Mouse (Mus musculus) retina, embryonic 14.5 days (tissue): ENCODE results near the gene Gramd1c.

Experiments
- DNase-seq: peaks from one replicate; pipeline ENCODE4 v3.0.0-alpha.2; 2015; ENCODE audit warnings: low spot score

Gene Gramd1c

DNA sequence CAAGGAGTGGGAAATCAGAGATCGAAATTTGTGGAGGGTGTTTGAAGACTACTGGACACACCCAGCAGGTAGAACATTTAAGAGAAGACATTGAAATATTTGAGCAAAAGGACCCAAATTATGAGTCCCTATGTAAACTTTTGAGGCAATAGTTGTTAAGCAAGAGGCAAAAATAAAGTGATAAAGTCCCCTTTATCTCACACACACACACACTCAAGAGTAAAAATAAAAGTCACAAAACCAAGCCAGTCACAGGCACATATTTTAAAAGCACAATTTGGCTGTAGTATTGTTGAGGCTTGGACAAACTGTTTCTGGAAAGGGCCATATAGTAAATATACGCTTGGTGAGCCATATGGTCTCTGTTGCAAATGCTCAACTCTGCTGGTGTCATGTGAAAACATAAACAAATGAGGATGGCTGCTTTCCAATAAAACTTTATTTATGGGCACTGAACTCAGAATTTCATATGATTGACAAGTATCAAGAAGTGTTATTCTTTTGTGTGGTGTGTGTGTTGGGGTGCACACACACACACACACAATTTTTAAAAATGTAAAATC, 44.1 kb downstream of the Gramd1c start:
- no peak for DNase-seq

DNA sequence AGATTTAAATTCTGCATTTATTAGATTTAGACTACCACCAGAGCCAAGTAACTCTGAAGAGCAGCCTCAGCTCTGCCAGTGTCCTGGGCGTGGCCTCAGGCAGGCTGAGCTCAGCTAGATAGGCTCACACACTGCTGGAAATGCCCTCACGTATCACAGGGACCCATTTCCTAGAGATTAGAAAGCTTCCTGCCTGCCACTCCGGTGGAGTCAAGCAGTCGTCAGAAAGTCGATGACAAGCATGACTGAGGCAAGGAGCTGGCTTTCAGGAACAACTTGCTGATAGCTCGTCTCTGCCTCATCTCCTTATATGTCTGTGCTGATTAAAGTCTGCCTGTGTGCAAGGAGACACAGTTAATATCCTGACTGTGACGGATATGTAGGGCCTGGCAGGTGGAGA, 44.8 kb downstream of the Gramd1c start:
- no peak for DNase-seq

DNA sequence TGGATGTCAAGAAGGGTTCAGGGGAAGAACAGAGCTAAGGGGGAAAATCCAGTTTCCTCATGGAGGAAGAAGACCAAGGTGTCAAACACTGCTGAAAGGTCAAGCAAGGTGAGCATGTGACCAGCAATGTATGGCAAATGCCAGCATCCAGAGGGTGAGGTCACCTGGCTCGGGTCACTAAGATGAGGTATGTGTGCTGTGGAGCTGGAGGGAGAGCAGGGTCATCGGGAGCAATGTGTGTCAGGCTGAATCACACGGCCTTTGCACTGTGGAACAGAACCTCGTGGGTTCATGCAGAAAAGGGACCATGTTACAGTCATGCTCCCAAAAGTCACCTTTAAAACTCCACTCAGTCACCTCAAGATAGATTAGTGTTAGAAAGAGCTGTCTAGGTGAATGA, 45.4 kb downstream of the Gramd1c start:
- no peak for DNase-seq

DNA sequence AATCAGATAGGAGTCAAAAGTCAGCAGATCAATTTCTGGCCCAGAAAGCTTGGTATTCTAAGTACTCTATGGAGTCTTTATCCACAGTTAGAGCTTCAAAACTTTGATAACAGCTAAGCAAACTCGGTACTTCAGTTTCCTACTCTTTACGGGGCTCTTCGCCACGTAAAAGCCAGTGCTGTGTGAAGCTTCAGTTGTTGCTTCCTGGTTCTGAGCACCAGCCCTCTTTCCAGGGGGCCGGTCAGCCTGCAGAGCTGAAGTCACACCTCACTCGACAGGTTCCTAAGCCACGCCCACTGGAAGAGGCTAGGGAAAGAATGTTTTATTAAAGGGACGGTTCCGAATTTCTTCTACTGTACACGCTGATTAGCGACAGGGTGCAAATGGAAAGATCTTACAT, 47.0 kb downstream of the Gramd1c start:
- peak; percentile 12 for DNase-seq

DNA sequence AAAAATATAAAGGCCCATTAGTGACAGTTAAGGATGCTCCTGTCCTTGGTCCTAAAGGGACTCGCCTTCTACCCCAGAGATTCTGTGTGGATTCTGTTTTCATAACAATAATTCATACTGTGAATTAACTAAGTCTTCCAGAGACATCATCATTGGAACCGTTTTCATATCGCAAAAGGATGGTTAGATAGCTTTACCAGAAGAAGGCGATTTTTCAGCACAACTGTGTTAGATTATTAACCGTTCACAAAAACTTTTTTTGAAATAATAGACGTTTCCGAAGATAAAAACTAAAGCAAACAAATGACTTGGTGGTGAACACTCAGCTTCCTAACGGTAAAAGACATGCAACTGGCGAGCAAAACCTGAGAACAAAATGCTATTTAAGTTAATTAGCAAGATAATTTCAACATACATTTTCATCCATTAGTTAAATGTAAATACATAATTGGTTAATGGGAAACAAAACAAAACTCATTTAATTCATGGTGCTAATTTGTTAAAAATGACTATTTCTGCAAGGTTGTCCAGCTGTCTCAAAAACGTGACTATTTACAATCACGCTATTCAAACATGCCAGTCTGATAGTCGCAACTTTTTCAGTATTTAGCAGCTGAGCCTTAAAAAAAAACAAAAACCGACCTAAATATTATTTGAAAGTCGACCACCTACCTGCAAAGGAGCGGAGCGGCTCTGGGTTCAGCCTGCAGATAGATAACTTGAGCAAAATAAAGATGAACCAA, 47.6 kb downstream of the Gramd1c start:
- DNase-seq, result no peak

DNA sequence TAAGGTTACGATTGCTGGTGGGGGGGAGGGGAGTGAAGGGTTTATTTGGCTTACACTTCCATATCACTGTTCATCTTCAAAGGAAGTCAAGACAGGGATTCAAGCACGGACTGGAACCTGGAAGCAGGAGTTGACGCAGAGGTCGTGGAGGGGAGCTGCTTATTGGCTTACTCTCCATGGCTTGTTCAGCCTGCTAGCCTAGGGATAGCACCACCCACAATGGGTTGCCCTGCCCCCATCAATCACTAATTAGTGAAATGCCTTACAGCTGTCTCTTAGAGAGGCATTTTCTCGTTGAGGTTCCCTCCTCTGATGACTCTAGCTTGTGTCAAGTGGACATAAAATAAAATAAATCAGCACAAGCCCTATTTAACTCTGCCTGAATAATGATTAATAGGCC, 52.1 kb downstream of the Gramd1c start:
- DNase-seq, result no peak

DNA sequence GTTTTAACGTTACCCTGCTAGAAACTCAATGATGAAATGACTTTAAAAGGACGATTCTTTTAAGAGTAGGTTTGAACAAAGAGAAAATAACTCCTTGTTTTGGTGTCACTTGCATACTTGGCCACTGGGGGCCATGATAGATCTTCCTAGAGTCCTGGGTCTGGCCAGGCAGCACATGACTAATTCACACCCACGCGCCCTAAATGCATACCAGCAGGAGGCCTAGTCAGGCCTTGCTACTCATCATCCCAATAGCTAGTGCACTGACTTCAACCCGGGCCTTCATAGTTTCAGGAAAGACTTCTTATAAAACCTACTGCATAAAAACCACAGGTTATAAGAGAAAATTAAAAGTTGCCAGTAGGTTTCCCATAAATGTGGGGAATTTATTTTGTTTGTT, 61.1 kb downstream of the Gramd1c start:
- no peak for DNase-seq

DNA sequence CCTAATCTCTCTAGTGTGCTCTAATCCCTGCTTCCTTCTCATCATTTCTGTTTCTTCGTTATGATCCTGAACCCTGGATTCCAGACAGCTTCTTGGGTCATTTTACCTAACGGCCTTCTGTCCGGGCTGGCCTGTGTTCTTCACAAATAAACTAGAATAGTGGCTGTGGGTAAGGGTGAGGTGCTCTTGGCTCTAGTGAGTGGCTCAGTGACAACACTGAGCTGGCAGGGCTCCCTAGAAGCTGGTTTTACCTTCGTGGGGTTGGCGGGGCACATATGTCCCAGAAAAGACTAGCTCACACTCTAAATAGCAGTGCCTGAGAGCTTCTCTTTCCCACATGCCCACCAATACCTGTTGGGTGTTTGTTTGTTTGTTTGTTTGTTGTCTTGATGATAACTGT, 63.6 kb downstream of the Gramd1c start:
- DNase-seq, result no peak

DNA sequence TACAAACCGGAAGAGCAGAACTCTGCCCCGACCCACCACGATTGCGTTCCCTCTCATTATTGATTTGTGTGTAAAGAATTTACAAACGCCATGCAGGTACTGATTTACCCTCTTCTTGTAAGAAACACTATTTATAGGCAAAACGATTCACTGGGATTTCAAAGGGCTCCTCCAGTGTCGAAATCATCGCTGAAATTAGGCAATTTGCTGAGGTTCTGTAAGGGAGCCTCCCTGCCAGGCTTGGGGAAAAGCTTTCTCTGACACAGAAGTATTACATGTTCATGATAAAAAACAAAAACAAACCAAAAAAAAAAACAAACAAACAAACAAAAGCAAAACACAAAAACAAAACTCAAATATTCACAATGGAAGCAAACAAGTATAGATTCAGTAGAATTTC, 64.0 kb downstream of the Gramd1c start:
- no peak for DNase-seq

DNA sequence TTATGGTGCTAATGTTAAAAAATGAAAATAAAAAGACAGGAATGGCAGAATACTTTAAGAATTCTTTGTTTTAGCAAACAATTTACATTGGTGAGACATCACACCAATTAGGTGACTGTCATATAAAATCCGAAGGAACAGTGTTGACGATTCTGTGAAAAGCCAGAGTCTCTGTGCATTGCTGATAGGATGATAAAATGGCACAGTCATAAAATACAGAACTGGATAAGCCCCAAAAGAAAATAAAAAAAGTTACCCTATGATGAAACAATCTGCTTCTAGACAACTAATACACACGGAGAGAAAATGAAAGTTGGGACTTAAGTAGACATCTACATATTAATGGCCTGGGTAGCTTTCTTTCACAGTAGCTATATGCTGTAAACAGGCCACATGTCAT, 68.5 kb downstream of the Gramd1c start:
- no peak for DNase-seq

DNA sequence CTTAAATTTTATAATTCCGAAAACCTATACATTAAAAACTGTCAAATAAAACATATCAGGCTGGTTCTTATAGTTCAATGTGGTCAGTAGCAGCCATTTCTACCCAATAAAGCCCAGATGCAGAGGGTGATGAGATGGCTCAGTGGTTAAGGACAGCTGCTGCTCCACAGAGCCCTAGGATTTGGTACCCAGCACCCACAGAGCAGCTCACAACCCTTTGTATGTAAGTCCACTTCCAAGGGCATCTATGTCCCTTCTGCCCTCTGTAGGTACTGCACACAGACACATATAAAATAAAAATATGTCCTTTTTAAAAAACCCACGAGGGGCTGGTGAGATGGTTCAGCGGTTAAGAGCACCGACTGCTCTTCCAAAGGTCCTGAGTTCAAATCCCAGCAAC, 76.8 kb downstream of the Gramd1c start:
- no peak for DNase-seq

DNA sequence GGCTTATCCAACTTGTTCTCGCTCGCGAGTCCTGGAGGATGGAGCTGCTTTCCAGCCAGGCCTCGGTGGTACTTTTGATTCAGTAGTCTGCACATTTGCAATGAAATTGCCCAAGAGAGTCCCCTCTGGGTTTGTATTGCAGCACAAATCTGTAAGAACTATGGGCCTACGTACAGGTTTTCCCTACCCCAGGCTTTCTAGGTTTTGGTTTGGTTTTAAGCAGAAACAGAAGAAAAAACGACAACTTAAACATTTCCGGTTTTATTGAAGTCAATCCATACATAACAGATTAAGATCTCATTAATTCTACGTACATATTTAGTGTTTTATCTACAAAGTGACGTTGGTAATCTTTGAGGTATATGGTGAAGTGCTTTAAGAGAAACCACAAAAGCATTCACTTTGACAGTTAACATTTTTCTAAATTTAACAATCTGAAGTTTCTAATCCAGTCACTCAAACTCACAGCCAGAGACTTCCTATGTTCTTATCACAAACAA, 83.0 kb downstream of the Gramd1c start:
- no peak for DNase-seq

DNA sequence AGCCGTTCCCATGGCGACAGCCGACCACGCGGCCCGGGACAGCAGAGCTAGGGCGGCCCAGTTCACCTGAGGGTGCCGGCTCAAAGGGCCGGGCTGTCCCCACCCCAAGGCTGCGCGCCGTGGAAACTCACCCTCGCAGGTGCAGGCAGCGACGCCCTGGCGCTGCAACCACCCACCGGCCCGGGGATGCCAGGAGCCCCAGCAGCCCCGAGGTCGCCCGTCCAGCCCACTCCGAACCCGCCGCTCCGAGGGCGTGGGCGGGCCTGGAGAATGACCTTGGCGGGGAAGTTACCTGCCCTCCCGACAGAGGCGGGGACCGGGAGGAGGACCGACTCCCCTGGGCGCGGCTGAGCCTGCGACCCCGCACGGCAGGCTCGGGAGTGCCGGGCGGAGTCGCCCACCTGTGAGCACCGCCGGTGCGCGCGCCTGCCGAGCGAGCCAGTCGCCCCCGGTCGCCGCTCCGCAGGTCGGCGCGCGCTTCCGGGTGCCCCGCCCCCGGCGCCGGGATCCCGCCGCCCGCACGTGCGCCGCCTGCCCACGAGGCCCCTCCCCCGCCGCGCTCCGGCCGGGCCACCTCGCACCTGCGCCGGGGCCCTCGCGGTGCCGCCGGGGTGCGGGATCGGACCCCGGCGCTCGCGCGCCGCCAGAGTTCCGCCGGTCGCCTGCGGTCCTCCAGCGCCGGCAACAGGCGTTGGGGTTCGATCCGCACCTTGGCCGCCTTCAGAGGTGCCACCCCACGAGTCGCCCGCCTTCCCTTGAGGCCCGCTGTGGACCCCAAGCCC, 83.6 kb downstream of the Gramd1c start, which contains the start of gene Zdhhc23:
Zdhhc23 (minus strand) TSS at position 464 of the 782 bp plus-strand sequence.
- DNase-seq, result peak; percentile 41

DNA sequence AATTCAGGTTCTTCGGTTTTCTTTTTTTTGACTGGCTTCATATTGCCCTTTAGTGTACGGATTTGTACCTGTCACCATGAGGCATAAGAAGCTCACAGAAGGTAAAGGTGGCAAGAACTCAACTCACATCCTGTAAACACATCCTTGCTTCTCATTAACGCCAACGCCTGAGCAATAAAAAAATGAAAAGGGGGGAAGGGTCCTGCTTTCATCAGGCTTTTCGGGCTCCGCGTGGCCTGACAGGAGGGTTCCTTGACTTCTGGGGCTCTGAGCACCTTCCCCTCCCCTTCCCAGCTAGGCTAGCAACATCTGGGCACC, 84.2 kb downstream of the Gramd1c start:
- peak; percentile 49 for DNase-seq

DNA sequence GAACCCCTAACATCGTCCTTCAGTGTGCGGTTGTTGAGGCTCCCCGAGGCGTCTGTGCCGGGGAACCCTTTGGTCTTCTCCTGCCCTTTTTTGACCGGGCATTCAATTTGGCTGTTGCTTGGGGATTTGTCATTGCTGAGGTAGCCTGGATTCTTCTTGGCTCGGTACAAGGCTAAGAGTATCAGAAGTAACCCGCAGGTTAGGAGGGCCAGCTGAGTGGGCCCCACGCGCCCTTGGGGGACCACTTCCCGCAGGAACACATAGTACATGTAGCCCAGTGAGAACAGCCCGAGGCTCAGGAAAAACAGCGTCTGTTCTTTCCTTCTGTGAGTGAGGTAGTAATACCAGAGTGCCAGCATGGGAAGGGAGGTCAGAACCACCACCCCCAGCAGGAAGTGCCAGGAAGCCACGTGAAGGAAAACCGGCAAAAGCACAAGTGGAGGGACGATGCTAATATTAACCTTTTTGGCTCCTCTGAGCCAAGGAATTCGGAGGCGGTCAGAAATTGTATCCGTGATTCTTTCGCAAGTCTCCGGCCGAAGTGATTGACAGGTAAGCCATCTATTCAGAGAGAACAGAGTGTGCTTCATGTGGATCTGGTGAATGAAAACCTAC, 89.4 kb downstream of the Gramd1c start:
- no peak for DNase-seq

DNA sequence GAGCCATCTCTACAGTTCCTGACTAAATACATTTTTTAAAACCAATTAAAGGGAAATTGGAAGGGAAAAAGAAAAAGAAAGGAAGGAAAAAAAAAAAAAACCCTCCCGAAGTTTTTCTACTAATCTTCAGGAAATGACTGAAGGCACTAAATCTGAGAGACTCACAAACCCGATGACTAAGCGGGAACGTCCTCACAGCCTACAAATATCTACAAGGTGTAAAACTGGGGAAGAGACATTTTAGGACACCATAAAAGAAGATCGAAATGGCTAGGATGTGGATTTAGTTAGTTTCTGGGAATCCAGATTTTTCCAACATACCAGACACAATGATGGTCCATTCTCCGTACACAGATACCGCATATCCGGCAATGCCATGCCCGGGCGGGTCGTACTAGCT, 90.0 kb downstream of the Gramd1c start:
- no peak for DNase-seq

DNA sequence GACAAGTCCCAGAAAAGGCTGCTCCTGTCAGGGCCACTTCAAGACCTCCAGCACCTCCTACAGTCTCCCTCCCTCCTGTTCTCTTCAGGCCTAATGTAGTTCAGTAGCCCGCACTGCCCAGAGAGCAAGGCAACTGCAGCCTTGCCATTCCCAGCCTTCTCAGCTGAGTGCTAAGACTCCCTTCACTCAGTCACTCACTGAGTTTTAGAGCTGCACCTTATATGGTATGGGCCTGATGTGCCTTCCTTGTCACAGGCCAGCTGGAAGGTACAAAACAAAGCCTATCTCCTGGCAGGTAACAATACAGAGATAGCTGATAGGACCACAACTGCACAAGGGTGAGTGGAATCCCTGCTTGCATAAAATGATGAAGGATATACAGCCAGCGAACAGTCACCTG, 90.8 kb downstream of the Gramd1c start:
- no peak for DNase-seq

DNA sequence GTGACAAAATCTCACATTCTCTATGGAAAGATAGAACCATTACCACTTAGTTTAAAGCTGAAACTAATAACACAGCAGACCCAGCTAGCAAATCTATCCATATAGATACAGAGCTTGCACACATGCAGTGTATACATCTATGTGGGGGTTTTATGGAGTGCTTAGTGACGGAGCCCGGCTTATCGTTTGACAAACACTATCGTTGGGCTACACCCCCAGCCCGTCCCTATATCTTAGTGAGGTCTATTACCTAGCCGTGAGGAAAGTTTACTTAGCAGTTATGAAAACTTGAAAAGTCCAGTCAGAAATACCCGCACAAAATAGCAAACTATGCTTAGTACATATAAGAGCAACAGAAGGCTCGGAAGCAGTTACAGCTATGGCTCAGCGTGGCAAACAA, 91.4 kb downstream of the Gramd1c start:
- DNase-seq, result no peak

DNA sequence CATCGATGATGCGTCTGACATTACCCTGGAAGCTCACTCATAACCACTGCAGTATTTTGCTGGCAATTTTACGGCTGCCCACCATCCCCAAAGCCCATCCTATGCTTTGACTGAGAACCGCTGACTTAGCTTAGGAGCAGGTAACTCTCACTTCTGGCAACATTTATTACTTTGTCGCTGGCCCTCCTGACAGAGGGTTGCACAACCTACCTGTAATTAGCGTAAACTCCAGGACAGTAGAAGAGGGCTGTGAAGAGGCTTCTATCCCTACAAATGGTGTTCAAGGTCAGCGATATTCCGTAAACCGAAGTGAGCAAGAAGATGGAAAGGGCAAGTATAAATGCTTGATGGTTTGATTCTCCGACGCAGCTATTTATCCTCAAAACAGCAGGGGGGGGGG, 92.0 kb downstream of the Gramd1c start:
- no peak for DNase-seq

DNA sequence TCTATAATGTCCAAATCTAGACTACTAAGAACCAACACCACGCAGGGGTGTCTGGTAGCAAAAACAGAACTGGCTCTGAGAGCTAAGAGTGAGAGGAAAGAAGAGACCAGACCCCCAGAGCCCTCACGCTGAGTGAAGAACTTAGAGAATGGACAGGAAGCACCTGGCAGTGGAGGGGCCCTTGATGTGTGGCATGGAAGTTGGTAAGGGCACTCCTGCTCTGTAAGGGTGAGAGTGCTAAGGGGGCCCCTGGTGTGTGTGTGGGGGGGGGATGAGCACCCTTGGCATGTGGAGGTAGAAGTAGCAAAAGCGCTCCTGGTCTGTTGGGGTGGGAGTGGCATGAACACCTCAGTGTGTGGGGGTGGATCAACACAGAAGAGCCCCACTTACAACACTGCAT, 92.7 kb downstream of the Gramd1c start:
- DNase-seq, result no peak

DNA sequence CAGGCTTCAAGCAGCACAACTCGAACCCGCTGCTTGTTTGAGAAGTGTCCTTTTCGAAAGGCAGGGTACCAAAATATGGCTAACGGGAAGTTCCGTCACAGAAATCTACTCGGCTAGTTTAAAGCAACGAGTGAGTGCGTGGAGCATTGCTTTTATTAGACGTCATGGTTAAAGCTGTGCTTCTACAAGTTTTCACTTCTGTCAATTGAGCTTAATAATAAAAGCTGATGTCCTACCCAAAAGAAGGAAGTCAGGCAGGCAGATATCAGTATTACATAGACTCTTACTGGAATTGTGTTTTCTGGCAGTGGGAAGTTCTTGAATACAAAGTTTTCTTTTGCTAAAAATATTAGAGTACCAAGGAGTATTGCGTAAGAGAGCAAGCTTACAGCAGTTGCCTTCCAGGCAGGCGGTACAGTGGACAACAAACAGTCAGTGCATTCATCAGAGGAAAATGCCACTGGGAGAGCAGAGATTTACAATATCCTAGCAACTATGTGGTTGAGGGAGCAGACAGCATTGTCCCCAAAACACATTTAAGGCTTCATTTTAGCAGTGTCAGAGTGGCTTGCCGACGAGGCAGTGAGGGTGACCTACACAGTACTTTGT, 97.3 kb downstream of the Gramd1c start:
- DNase-seq, result no peak

DNA sequence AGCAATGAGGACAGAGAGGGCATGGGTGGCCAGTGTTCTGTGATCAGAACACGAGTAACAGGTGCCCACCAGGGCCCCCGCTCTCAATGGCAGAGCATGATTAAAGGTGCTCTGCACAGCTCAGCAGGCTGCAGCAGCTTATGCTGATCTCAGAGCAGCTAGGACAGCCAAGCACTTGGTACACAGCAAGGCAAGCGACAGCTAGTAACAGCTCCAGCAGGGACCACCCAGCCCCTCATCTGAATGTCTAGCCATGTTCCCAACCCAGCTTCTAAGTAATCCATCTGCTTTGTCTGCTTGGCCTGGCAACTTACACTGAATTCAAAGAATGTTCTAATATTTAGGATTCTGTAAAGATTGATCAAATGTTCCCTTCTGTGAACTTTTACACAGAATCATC, 99.4 kb downstream of the Gramd1c start:
- DNase-seq, result no peak
